ENCODE assay signal across 20 mouse cellular contexts in genomic region chr2:59055615-59056145, GRCm38 (mm10).
DNase-seq lines count a peak whose midpoint lies in the region; ATAC-seq lines count a peak whose summit lies in the region.
"Had no signal": no experiment of that assay in that cellular context is flagged by ENCODE, and none has a peak within 500 bp of the region (broad histone marks: within the 10 kb centered on the region; RNA-seq: fewer than 3 reads in every experiment).

No protein-coding gene starts in this region.

- peak; percentile 69 for ATAC-seq in frontal cortex, adult (ENCODE audit: low TSS enrichment)
- peak; percentile 49 for ATAC-seq in activated CD4-positive, CD25-positive, alpha-beta regulatory T cell, adult 4 months
- ATAC-seq: intestine, embryonic 15.5 days had no signal

- no peak for DNase-seq in frontal cortex, postnatal 25 days (ENCODE audit: low spot score in 2 of 2)
- DNase-seq in CD4-positive helper T cell, adult 2 months (ENCODE audit: low read depth, low spot score), result peak; percentile 18
- peak; percentile 3 for DNase-seq in naive thymus-derived CD4-positive, alpha-beta T cell, adult 2 months (ENCODE audit: low read depth)
- DNase-seq in heart, postnatal 10 days, result no peak
- no peak for DNase-seq in cerebellum, postnatal 10 days
- DNase-seq: adrenal gland, adult 2 months; adrenal gland, postnatal 36 days; cerebellum, adult 11 months; cerebellum, adult 9-10 months; gastrocnemius, adult 2 months; gastrocnemius, postnatal 36 days; heart, adult 18-20 months; kidney, adult 2 months; kidney, postnatal 10 days; lung, postnatal 36 days; right cerebral cortex, postnatal 14 days; thymus, postnatal 14 days had no signal

- intact Hi-C loops in heart, postnatal 10 days (cut with DNase I), result no loop called here

Comparison
In these comparisons a context has a peak if more than half of its experiments do, and no peak if none do; other contexts are left out.
1. DNase-seq: peak in CD4-positive helper T cell, adult 2 months (single experiment) and naive thymus-derived CD4-positive, alpha-beta T cell, adult 2 months (single experiment); none in frontal cortex, postnatal 25 days (0 of 2), heart, postnatal 10 days (0 of 2) and cerebellum, postnatal 10 days (0 of 2).